Mouse (Mus musculus): ENCODE data around the gene Gpbar1.

Gene Gpbar1

DNA sequence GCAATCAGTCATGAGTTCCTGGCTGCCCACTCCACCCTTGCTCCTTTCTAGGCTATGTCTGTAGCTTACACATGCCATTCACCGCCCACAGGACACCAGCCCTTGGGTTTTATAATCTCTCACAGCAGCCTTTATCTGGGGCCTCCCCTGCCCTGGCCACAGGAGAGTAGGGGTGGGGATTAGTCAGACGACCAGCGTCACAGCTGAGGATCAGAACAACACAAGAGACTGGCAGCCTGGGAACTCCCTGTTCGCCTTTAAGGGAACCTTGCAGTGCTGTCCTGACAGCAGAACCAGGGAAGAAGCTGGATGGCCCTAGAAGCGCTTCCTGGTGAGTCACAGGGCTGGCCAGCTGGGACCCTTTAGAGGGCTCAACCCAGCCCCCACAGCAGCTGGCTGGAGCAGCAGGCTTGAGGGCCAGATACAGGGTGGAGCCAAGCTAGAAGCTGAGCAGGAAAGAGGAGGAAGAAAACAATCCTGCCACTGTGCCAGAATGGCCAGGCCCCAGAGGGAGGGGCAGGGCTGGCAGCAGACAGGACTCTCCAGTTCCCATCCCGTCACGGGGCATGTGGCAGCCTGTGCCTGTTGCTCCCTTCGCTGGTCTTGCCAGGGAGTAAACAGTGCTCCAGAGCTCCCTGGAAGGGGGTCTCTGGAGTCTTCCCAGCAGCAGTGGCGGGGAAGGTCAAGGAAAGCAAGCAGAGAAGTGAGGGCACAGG, 17.3 kb downstream of the Gpbar1 start:
- DNase-seq (ENCODE audit: low read depth): no peak

DNA sequence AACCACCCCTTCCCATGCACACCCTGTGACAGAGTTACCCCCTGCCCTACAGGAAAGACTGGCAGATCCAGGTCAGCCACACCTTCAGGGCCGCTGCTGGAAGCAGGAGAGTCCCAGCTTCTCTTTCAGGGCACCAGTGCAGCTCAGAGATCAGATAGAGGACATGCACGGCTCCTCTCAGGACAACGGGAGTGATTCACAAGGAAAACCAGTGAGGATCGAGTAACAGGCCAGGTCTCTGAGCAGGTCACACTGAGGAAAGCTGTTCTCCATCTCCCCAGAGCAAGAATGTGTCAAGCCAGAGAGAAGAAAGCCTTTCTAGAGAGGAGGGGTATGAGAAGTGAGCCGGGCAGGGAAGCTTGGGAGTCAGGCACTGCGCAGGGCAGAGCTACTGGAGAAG, 18.1 kb downstream of the Gpbar1 start:
- no peak for DNase-seq (ENCODE audit: low read depth)

- DNase-seq (ENCODE audit: low read depth): no peak
Measured at GRCm38 (mm10) chr1:74297269-74297668, 18.9 kb downstream of the Gpbar1 start.

DNA sequence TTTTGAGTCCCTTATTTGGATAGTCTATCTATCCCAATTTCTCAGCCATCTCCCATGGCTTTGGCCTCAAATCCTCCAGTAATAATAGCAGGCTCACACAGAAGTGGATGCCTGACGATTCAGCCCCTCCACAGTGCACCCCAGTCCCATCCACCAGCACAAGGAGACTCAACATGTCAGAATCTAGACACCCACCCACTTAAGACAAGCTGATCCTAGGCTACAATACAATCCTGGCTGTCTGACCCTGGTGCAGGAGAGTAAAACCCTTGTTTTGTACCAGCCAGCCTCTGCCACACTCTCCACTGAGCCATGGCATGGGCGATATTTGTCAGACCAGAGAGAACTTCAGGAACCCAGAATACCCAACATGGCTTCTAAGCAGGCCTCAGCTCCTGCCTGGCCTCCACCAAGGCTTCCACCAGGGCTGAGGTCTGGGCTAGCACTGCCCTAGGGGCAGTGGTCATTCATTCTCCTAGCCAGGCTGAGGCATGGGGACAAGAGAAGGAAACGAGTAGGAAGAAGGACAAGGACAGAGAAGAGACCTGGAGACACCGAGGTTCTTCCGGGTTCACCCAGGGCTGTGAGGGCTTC, 19.9 kb downstream of the Gpbar1 start:
- DNase-seq (ENCODE audit: low read depth): no peak

- DNase-seq (ENCODE audit: low read depth): no peak
Measured at GRCm38 (mm10) chr1:74298996-74299395, 20.6 kb downstream of the Gpbar1 start.

GRCm38 (mm10) chr1:74300347-74301110, 22.2 kb downstream of the Gpbar1 start:
- no peak for DNase-seq (ENCODE audit: low read depth)

DNA sequence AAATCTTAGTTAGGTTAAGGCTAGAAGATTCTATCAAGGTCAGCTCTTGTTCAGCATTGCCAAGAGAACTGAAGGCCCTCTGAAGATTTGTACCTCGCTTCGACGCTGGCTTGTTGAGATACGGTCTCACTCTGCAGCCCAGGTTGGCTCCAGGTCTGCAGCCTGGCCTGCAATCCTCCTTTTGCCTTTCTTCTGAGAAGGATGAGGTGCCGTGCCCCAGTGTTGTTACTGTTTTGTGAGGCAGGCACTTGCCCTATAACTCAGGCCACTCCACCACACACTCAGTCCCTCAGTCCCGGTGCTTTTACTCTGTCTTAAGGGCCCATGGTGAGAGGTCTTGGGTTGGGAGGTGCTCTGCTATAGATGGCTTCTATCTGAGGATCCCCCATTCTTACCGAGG, 23.9 kb downstream of the Gpbar1 start:
- DNase-seq (ENCODE audit: low read depth): no peak

DNA sequence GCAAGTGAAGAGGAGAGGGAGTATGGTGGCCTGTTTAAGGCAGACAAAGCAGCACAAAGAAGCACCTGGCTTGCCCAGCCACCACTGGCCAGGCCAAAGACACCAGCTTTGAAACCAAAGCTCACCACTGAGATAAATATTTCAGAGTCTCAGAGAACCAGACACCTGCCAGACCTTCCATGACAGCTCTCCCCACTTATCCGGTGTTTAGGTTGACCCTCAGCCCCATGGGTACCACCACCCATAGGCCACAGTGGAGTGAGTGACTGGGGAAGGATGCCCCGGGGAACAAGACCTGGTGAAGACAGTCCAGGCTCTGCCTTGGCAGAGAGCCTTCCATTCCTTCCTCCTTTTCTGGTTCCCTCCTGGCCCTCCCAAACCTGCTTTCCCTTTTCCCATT, 24.5 kb downstream of the Gpbar1 start:
- DNase-seq (ENCODE audit: low read depth): no peak

GRCm38 (mm10) chr1:74303509-74304338, 25.4 kb downstream of the Gpbar1 start:
- DNase-seq (ENCODE audit: low read depth): no peak

GRCm38 (mm10) chr1:74304339-74304790, 26.0 kb downstream of the Gpbar1 start:
- no peak for DNase-seq (ENCODE audit: low read depth)

DNA sequence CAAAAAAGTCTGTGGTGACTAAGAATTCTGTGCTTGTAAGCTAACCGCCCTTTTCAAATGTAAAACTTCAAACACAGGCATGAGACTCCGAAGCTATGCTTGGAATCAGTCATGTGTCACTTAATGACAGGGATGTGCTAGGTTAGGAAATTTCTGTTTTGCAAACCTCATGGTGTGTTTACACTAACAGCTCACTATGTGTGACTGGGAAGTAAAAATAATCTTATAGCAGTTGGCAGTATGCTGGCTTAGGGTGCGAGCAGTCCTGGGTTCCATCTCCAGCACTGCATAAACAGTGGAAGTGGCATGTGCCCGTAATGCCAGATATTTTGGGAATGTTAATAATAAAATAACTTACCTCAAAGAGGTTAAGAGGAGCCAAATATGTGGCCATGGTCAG, 26.6 kb downstream of the Gpbar1 start:
- no peak for DNase-seq (ENCODE audit: low read depth)

- DNase-seq (ENCODE audit: low read depth): no peak
Measured at GRCm38 (mm10) chr1:74305522-74305921, 27.2 kb downstream of the Gpbar1 start, which contains the start of gene Tmbim1. Gene Tmbim1 (minus strand): TSS chr1:74305622.

DNA sequence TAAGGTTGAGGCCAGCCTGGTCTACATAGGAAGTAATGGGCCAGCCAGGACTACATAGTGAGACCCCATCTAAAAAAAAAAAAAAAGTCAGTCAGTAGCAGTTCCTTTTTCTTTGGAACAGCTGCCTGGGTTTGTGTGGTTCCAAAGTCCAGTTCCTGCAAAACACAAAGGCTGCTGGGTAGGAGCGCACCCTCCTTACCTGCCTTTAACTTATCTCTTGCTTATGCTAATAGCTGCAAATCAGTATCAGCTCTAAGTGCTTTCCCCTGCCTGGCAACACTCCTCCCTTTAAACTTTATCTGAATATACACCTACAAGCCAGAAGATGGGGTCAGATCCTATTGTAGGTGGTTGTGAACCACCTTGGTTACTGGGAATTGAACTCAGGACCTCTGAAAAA, 28.8 kb downstream of the Gpbar1 start:
- no peak for DNase-seq (ENCODE audit: low read depth)

DNA sequence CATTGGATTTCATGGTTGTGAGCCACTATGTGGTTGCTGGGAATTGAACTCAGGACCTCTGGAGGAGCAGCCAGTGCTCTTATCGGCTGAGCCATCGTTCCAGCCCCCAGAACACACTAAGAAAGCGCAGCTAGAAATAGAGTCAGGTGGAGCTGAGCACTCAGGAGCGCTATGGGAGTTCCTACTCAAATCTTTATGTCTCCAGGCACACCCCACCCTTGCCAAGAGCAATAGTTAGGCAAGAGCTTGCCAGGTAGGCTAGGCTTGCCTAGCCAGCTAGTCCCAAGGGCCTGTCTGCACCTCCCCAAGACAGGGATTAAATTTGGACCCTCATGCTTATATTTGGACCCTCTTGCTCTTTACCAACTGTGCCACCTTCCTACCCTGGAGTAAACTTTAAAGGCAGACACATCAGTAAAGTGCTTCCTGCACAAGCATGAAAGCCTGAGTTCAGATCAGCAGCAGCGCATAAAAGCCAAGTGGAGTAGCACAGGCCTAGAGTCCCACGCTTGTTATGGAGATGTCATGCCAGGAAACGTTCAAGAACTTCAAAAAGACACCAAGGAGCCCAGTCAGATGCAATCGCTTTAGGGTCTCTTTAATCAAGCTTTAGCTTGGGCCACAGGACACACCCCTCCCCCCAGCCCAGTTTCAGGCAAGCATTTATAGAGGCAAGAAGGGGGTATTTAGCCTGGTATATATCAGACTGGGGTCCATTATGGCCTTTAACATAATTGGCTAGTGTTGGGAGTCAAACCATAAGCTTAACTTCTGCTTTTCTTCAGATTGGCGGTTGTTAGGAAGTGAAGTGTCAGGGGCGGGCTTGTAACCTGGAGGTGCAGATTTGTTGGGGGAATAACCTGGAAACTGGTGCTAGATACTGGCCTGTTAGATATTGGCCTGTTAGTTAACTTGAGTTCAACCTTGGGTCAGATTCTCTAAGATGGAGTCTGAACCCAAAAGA, 29.9 kb downstream of the Gpbar1 start:
- no peak for DNase-seq (ENCODE audit: low read depth)

GRCm38 (mm10) chr1:74309767-74310166, 31.4 kb downstream of the Gpbar1 start:
- DNase-seq (ENCODE audit: low read depth): no peak

DNA sequence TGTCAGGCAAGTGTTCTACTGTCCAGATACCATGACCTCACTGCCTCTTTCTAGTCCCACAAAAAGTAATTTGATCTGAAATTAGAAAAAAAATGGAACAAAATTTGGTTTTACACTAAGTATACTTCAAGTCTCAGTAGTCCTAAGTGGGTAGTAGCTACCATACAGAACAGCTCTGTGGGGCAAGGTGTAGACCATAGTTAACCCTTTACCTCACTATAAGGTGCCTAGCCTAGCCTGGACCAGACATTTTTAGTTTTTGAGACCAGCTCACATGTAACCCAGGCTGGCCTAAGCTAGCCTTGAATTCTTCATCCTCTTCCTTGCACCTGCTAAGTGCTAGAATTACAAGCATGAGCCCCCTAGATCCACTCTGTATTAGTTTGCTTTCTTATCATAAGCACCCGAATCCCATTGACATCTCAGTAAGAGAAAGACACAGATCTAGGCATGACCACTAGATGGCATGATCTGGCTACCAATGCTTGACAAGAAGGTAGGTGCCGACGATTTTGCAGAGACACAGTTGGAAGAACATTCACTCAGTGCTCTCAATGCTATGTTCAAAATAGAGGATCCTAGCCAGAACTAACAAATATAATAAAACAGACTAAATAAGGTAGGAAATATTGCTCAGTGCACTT, 34.8 kb downstream of the Gpbar1 start:
- peak; percentile 87 for DNase-seq (ENCODE audit: low read depth)

- no peak for DNase-seq (ENCODE audit: low read depth)
Measured at GRCm38 (mm10) chr1:74314796-74315195, 36.4 kb downstream of the Gpbar1 start.

GRCm38 (mm10) chr1:74316114-74316827, 37.9 kb downstream of the Gpbar1 start:
- no peak for DNase-seq (ENCODE audit: low read depth)

DNA sequence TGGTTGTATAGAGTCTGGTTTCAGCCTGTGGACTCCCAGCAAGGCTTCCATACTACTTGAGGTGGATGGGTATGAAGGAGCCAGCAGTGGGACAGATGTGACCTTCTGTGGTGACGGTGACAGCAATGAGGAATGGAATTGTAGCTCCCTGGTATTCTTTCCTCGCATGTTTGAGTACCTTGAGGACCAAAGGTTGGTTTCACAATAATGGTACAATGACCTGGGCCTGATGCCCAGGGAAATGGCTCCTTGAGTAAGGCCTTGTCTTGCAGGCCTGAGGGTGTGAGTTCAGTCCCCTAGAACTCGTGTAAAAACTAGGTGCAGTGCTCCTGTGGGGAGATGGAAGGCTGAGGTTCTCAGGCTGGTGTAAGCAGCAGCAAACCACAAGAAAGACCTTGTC, 40.4 kb downstream of the Gpbar1 start:
- no peak for DNase-seq (ENCODE audit: low read depth)

DNA sequence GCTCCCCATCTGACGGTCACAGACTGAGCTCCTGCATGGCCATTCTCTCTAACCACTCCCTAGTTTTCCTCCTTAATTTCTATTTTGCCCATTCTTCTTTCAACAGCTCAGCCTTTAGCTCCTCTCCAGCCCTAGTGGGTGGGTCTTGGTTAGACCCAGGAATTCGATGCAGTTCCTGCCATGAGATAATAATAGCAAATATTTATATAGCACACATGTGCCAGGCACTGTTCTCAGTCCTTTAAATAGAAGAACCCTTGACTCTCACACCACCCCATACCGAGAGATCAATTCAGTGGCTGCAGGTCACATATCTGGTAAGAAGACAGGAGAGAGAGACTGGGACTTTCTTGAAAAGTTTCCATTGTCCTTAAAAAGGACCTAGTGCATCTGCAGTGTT, 43.0 kb downstream of the Gpbar1 start:
- no peak for DNase-seq (ENCODE audit: low read depth)
